Mouse (Mus musculus) right cerebral cortex, adult 18-20 months (tissue): ENCODE measurements around the gene Crk.

Source experiments
- DNase-seq: peaks from one replicate; pipeline ENCODE4 v3.0.0; 2022; ENCODE audit warnings: mixed read lengths

The Crk gene

DNA sequence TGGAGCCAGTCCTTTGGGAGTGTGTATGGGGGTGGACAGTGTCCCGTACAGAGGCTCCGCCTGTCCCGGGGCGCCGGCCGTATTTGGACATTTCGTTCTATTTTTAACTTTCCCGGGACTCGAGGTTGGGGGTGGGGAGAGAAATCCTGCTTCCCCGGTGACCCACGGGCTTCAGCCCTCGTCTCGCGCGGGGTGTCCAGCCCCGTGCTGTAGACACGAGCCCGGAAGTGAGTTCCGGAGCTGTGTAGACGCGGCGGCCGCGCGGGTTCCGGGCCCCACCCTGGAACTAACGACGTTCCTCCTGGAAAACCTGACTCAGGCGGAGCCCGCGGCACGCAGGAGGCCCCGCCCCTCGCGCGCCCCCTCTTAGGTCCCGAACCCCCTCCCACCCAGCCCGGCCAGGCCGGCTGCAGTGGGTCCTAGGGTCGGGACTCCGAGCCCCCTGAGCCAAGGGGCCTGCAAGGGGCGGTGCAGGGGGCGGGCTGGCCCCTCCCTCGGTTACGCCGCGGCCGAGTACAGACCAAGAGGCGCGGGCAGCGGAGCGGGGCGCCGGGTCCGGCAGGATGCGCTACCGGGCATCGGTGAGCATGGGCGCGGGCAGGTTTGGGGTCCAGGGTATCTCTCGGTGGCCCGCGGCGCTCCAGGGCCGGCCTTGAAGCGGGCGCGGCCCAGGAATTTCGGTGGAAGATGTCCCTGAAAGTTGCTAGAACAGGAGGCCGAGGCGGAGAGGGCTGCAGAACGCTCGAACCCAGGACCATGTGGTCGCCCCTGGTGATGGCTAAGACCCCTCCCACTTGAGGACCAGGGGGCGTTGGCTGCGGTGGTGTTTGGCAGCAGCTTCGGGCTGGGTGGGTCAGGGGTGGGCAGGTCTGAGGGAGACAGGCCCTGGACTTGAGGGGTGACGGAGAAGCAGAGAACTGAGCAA is 23.2 kb upstream of the Crk start:
- DNase-seq = peak; percentile 59

- no peak for DNase-seq
Observed at GRCm38 (mm10) chr11:75656621-75657590, 22.2 kb upstream of the Crk start.

DNA sequence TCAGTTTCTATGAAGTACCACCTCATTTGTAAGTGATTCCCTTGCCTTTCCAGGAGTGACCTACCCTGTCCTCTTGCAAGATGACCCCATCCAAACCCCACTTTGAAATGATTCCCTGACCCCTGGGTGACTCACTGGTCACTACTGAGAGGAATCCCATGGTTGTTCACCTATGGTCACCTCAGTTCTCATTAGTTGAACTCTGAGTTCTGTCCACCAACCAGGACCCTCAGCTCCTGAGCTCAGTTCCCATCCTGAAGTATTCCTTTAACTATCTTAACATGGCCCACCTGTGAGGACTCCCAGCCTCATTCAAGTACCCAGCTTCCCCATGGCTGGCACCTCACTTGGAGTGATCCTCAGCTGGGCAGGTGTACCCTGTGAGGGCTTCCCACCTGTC is 21.2 kb upstream of the Crk start:
- no peak for DNase-seq

- DNase-seq = no peak
Observed at GRCm38 (mm10) chr11:75658311-75658710, 20.7 kb upstream of the Crk start.

- no peak for DNase-seq
Observed at GRCm38 (mm10) chr11:75658996-75659750, 19.9 kb upstream of the Crk start.

- no peak for DNase-seq
Observed at GRCm38 (mm10) chr11:75660081-75660590, 18.9 kb upstream of the Crk start.

GRCm38 (mm10) chr11:75660941-75661800 is 17.9 kb upstream of the Crk start:
- DNase-seq = no peak

GRCm38 (mm10) chr11:75662131-75662530 is 16.9 kb upstream of the Crk start:
- no peak for DNase-seq

DNA sequence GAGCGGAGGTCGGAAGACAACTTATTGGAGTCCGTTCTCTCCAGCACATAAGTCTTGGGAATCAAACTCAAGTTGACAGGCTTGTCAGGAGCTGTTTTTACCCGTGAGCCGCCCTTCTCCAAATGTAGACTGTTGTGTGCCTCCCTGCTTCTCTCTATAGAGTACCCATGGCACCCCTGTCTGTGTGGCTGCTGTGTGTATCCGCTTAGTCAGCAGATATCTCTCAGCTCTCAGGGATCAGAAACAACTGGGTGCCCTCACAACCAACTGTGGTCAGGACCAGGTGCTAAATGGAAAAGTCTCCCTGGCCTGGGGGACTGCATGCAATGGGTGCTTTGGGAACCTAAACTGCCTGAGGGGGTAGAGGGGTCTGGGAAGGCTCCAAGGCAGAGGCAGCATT is 12.8 kb upstream of the Crk start:
- DNase-seq = no peak

GRCm38 (mm10) chr11:75668621-75669020 is 10.4 kb upstream of the Crk start:
- no peak for DNase-seq

GRCm38 (mm10) chr11:75669176-75669852 is 9.7 kb upstream of the Crk start:
- DNase-seq = no peak

DNA sequence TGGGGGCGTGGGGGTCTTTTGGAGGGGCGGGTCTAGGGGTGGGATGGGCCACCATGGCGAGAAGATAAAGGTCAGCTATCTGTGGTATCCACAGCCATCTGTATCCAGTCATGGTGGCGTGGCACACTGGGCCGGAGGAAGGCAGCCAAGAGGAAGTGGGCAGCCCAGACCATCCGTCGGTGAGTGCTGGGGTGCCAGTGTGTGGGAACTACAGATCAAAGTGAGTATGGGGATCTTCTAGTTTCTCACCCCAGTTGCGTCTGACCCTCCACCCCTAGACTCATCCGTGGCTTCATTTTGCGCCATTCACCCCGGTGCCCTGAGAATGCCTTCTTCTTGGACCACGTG is 9.2 kb upstream of the Crk start:
- no peak for DNase-seq

- DNase-seq = no peak
Observed at GRCm38 (mm10) chr11:75671426-75672180, 7.5 kb upstream of the Crk start.

- DNase-seq = no peak
Observed at GRCm38 (mm10) chr11:75673411-75673810, 5.6 kb upstream of the Crk start.

DNA sequence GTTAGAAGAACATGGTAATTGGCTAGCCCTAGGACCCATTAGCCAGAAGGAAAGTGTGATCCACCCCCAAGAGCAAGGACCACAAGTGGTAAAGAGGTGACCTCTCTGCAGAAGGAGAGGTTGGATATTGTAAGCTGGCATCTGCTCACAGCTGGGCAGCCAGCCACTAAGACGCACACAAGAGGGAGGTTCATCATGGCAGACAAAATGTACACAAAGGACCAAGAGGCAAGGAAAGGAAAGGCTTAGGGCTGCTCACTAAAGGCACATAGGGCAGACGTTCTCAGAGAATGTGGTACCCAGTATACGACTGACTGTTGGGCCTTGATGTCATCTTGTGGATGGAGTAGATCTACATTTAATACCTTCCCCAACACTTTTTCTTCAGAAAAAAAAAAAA is 4.2 kb upstream of the Crk start:
- no peak for DNase-seq

- DNase-seq = no peak
Observed at GRCm38 (mm10) chr11:75677881-75678746, 945 bp upstream of the Crk start.

GRCm38 (mm10) chr11:75679439-75680171 is 546 bp downstream of the Crk start:
- peak; percentile 59 for DNase-seq

DNA sequence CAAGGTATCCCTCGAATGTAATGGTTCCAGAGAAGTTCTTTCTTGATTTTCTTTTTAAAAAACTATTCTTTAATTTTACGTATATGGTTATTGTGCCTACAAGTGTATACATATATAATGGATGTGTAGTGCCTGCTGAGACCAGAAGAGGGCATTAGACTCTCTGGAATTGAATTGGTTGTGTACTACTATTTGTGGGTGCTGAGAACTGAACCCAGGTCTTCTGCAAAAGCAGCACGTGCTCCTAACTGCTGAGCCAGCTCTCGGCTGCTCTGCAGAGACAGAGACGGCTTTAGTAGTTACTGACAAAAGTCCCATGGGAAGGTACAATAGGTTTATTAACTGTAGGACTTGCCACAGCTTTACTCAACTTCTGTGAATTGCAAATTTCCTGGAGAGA is 5.4 kb downstream of the Crk start:
- no peak for DNase-seq

DNA sequence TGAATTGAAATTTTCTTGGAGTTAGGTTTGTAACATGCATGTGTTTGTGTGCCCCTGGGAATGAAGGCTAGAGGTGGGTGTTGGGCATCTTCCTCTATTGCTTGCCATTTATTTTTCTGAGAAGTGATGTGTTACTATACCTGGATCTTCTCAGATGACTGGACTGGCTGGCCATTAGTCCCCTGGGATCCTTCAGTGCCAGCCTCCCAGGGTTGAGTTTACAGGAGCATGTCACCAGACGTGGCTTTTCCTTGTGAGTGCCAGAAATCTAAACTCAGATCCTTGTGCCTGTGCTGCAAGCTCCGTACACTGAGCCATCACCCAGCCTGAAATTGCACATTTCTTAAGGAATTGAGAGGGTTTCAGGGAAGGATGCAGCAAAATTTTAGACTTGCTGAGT is 5.9 kb downstream of the Crk start:
- DNase-seq = no peak
